Mouse (Mus musculus) hindbrain, embryonic 11.5 days (tissue): Measurements from ENCODE around the gene Gm43191. TPM values are rescaled to one million over a fixed set of nuclear protein-coding genes. Genes with fewer than 3 reads are reported as not detected.
A peak's percentile ranks its signal among the peaks of the same experiment; 100 is the strongest.

Experiments
- ATAC-seq: fragments of 200-750 bp; cut with Nextera tagmentation; 2 replicates; pipeline ENCODE4 v1.8.0; 2017; ENCODE audit warnings: mild to moderate bottlenecking, moderate TSS enrichment, moderate library complexity; ENCODE audit not compliant: low FRiP score
- DNase-seq: peaks from one replicate; pipeline ENCODE4 v3.0.0-alpha.2; 2015; ENCODE audit warnings: low spot score
- H3K27ac ChIP-seq: fragments of 300-500 bp; sonication (generic); 2 replicates; pipeline ENCODE4 v1.5.1; 2014; ENCODE audit warnings: mild to moderate bottlenecking, low read depth, low read length
- H3K27me3 ChIP-seq: fragments of 300-500 bp; sonication (generic); 2 replicates; pipeline ENCODE4 v1.6.1; 2014; ENCODE audit warnings: mild to moderate bottlenecking, low read length, moderate library complexity, mixed read lengths; ENCODE audit not compliant: control insufficient read depth, insufficient read depth
- H3K36me3 ChIP-seq: fragments of 300-500 bp; sonication (generic); 2 replicates; pipeline ENCODE4 v1.6.1; 2014; ENCODE audit warnings: mild to moderate bottlenecking, low read length, moderate library complexity, mixed read lengths; ENCODE audit not compliant: control insufficient read depth, insufficient read depth
- H3K4me1 ChIP-seq: fragments of 300-500 bp; sonication (generic); replicated peaks from 2 replicates; pipeline ENCODE4 v1.6.1; 2014; ENCODE audit warnings: low read length, mixed read lengths; ENCODE audit not compliant: control insufficient read depth, insufficient read depth
- H3K4me2 ChIP-seq: fragments of 300-500 bp; sonication (generic); replicated peaks from 2 replicates; pipeline ENCODE4 v1.6.1; 2014; ENCODE audit warnings: mild to moderate bottlenecking, low read depth, low read length
- H3K4me3 ChIP-seq: fragments of 300-500 bp; sonication (generic); 2 replicates; pipeline ENCODE4 v1.5.1; 2014; ENCODE audit warnings: low read depth, low read length
- H3K9ac ChIP-seq: fragments of 300-500 bp; sonication (generic); 2 replicates; pipeline ENCODE4 v1.6.1; 2014; ENCODE audit warnings: low read depth, low read length
- H3K9me3 ChIP-seq: fragments of 300-500 bp; sonication (generic); 2 replicates; pipeline ENCODE4 v1.6.1; 2016; ENCODE audit warnings: low read length; ENCODE audit not compliant: control insufficient read depth
- WGBS: fragments of 180-500 bp; shearing (Covaris S2); extraction: QIAGEN DNeasy Blood & Tissue Kit; methylation state at CpG from one replicate; pipeline ENCODE4 v1.1.7; 2014; 5-methylcytosine and 5-hydroxymethylcytosine counted together
- polyA plus RNA-seq: library from polyadenylated mRNA; unstranded; fragments of >200 nt; fragmentation: Nextera tagmentation; extraction: Ambion mirVana; gene quantifications from 2 replicates; pipeline ENCODE4 v1.2.1, GENCODE M21; 2014

Gene Gm43191
- polyA plus RNA-seq, 1 experiment from 2014 or later = not detected

GRCm38 (mm10) chr3:116711624-116712435, 30.8 kb upstream of the Gm43191 start:
- H3K27ac ChIP-seq = peak overlapping the region; percentile 42; the same call in 1 of the 2 replicates
- under 1% methylated on average over 68 of the region's 85 CpGs for WGBS

DNA sequence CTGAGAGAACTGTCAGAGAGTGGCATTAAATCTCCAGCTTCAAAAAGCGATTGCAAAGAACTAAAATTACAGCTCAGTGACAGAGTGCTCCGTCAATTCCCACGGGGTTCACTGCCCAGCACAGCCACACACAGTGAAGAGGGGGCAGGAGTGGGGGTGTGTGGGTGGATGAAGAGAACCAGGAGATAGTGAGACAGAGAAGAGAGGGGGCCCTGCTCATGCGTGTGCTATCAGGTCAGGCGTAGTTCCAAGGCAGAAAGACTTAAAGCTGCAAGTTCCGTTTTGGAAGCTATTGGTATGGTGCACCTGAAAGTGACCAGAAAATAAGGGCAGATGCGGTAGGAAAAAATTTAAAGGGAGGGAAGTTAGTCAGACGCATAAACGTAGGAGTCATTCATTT, 29.9 kb upstream of the Gm43191 start:
- peak overlapping the region; percentile 68 for H3K4me3 ChIP-seq
- WGBS = 64% methylated on average over 9 of the region's 9 CpGs
- H3K27ac ChIP-seq = no peak overlapping the region
- ATAC-seq (no peak), DNase-seq (no peak)
- no peaks in the 10 kb centered on the region for H3K36me3 ChIP-seq
- H3K4me2 ChIP-seq = peak overlapping the region; percentile 89
- H3K27me3 ChIP-seq = peaks cover 3% of the 10 kb centered on the region; the same call in 1 of the 2 replicates
- H3K4me1 ChIP-seq = 0 out of 2 replicates have a peak, but pooled peaks cover 3% of the 10 kb centered on the region
- H3K9ac ChIP-seq = no peak overlapping the region
- no peaks in the 10 kb centered on the region for H3K9me3 ChIP-seq

More at GRCm38 (mm10) chr3:116711624-116712435, 30.8 kb upstream of the Gm43191 start:
- H3K36me3 ChIP-seq = no peaks in the 10 kb centered on the region
- H3K9ac ChIP-seq = peak overlapping the region; percentile 71
- 0 out of 2 replicates have a peak, but pooled peaks cover 3% of the 10 kb centered on the region for H3K4me1 ChIP-seq
- ATAC-seq (peak; percentile 89), DNase-seq (peak; percentile 78)
- H3K27me3 ChIP-seq = peaks cover 3% of the 10 kb centered on the region; the same call in 1 of the 2 replicates
- peak overlapping the region; percentile 68 for H3K4me3 ChIP-seq
- H3K9me3 ChIP-seq = no peaks in the 10 kb centered on the region
- H3K4me2 ChIP-seq = peak overlapping the region; percentile 89

- Histone ChIP-seq H3K27me3 (no peaks in the 10 kb centered on the region), H3K36me3 (no peaks in the 10 kb centered on the region), H3K4me2 (no peak overlapping the region), H3K4me3 (no peak overlapping the region), H3K9ac (no peak overlapping the region), H3K4me1 (no peaks in the 10 kb centered on the region), H3K9me3 (no peaks in the 10 kb centered on the region), H3K27ac (no peak overlapping the region)
- DNase-seq = no peak
- ATAC-seq = no peak
- WGBS = 100% methylated on average over 1 of the region's 1 CpGs
These were observed 24.7 kb upstream of the Gm43191 start for GRCm38 (mm10) chr3:116705637-116706204.

DNA sequence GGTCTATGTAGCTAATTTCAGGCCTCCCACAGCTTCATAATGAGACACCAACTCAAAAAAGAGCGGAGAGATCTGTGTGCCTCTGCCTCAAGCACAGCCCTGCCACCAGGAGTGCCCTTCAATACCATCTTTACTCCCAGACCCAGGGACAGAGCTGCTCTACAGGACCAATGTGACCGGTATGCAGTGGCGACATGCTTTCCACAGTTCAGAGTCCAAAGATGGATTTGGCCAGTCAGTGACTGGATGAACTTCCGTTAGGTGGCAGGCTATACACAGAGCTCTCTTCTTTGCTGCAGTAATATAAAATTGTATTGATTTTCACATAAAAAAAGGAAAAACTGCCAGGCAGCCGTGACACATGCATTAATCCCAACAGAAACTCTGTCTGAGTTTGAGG, 22.8 kb upstream of the Gm43191 start:
- no peaks in the 10 kb centered on the region for H3K36me3 ChIP-seq
- DNase-seq (no peak), ATAC-seq (no peak)
- H3K4me1 ChIP-seq = no peaks in the 10 kb centered on the region
- no peak overlapping the region for H3K27ac ChIP-seq
- 92% methylated on average over 5 of the region's 5 CpGs for WGBS
- H3K27me3 ChIP-seq = no peaks in the 10 kb centered on the region
- H3K9ac ChIP-seq = no peak overlapping the region
- no peaks in the 10 kb centered on the region for H3K9me3 ChIP-seq
- H3K4me2 ChIP-seq = no peak overlapping the region
- H3K4me3 ChIP-seq = no peak overlapping the region

DNA sequence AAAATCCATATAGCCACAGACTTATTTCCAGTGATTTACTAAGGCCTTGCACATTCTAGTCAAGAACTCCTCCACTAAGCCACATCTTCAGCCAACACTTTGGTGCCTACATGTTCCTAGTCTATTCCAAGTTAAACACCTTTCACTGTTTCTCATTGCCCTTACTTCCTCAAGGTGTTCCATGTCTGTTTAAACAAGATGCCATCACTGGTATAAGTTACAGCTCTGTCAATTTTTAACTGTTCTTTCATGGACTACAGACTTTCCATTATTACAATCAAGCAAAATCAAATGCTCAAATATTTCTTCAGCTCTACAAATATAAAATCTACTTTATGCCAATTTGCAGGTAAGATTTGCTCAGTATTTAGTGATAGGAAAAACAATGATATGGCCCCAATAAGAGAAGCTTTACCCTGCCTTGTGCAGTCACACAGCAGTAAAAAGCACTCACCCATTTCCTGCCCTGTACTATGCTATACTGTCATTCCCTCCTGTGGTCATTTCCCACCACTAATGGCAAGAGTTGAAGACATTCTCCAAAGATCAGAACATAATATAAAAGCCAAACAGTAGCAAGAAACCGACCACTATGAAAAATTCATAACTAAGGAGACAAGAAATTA, 21.7 kb upstream of the Gm43191 start:
- Histone ChIP-seq H3K4me2 (no peak overlapping the region), H3K9me3 (no peaks in the 10 kb centered on the region), H3K4me3 (no peak overlapping the region), H3K36me3 (no peaks in the 10 kb centered on the region), H3K27ac (no peak overlapping the region), H3K9ac (no peak overlapping the region), H3K4me1 (no peaks in the 10 kb centered on the region), H3K27me3 (no peaks in the 10 kb centered on the region)
- ATAC-seq (no peak), DNase-seq (no peak)
- 88% methylated on average over 1 of the region's 1 CpGs for WGBS

DNA sequence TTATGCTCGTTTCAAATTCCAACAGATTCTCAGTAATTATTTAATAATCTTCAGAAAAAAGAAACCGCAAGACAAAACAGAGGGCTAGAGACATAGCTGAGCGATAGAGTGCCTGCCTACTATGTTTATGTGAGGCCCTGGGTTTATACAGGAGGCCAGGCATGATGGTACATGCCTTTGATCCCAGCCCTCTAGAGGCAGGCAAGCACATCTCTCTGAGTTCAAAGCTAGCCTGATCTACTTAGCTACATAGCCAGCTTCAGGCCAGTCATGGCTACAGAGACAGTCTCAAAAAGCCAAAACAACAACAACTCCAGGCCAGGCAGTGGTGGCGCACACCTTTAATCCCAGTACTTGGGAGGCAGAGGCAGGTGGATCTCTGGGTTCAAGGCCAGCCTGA, 20.5 kb upstream of the Gm43191 start:
- Histone ChIP-seq H3K27me3 (no peaks in the 10 kb centered on the region), H3K27ac (no peak overlapping the region), H3K4me2 (no peak overlapping the region), H3K36me3 (no peaks in the 10 kb centered on the region), H3K4me1 (no peaks in the 10 kb centered on the region), H3K4me3 (no peak overlapping the region), H3K9me3 (no peaks in the 10 kb centered on the region), H3K9ac (no peak overlapping the region)
- 91% methylated on average over 4 of the region's 4 CpGs for WGBS
- DNase-seq (no peak), ATAC-seq (no peak)

DNA sequence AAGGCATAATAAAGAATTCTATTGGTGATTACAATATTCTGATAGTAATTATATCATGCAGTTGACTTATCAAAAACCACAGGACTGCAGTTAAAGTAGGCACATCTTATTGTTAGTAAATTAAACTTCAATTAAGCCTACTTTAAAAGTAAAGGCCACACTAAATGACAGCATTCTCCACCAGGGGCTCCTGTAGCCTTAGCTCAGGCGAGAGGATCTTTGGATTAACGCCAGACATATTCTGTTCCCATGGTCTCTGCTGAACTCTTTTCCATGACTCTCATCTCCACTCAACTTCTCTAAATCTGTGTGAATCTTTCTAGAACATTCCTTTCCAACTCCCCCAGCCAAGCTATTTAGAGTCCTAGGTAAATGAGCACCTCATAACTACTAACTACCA, 17.7 kb upstream of the Gm43191 start:
- no peaks in the 10 kb centered on the region for H3K4me1 ChIP-seq
- H3K27ac ChIP-seq = no peak overlapping the region
- no peak overlapping the region for H3K4me3 ChIP-seq
- H3K27me3 ChIP-seq = no peaks in the 10 kb centered on the region
- ATAC-seq (no peak), DNase-seq (no peak)
- H3K9ac ChIP-seq = no peak overlapping the region
- H3K9me3 ChIP-seq = no peaks in the 10 kb centered on the region
- H3K36me3 ChIP-seq = no peaks in the 10 kb centered on the region
- 89% methylated on average over 2 of the region's 2 CpGs for WGBS
- H3K4me2 ChIP-seq = no peak overlapping the region

- ATAC-seq = no peak
- Histone ChIP-seq H3K27ac (no peak overlapping the region), H3K36me3 (no peaks in the 10 kb centered on the region), H3K9ac (no peak overlapping the region), H3K4me3 (no peak overlapping the region), H3K4me1 (no peaks in the 10 kb centered on the region), H3K27me3 (no peaks in the 10 kb centered on the region), H3K9me3 (no peaks in the 10 kb centered on the region), H3K4me2 (no peak overlapping the region)
- WGBS = 88% methylated on average over 2 of the region's 2 CpGs
- no peak for DNase-seq
These were observed 14.6 kb upstream of the Gm43191 start for GRCm38 (mm10) chr3:116695666-116695985.
